Mouse (Mus musculus) erythroblast, embryonic 14.5 days (primary cell): Measurements from ENCODE around the gene Tle3.

Experiments used
- GATA1 ChIP-seq: IDR thresholded peaks from 2 replicates; pipeline ENCODE4 v1.6.1; 2012; ENCODE audit warnings: low read length, inconsistent platforms, mixed read lengths
- TAL1 ChIP-seq: IDR thresholded peaks from 3 replicates; pipeline ENCODE4 v1.6.1; 2012; ENCODE audit warnings: low read length, inconsistent platforms, mixed read lengths

- no peak for TF ChIP-seq GATA1
- TF ChIP-seq TAL1, result no peak
These were observed 74.8 kb downstream of the Tle3 start for GRCm38 (mm10) chr9:61446965-61447364.
